Mouse (Mus musculus) splenic B cell, adult 2 months (primary cell): ENCODE results near the gene Nrxn1.

Source experiments
- DNase-seq: peaks from one replicate; pipeline ENCODE4 v3.0.0-alpha.2; 2011; ENCODE audit warnings: low read depth, low spot score
- H3K27me3 ChIP-seq: 2 replicates; pipeline ENCODE4 v1.6.1; 2012; ENCODE audit warnings: mild to moderate bottlenecking, low read length, moderate library complexity, mixed read lengths; ENCODE audit not compliant: control insufficient read depth, poor library complexity, insufficient read depth, severe bottlenecking
- H3K36me3 ChIP-seq: 2 replicates; pipeline ENCODE4 v1.6.1; 2012; ENCODE audit warnings: mild to moderate bottlenecking, low read length, moderate library complexity, mixed read lengths; ENCODE audit not compliant: control insufficient read depth, poor library complexity, insufficient read depth, severe bottlenecking

Gene Nrxn1

DNA sequence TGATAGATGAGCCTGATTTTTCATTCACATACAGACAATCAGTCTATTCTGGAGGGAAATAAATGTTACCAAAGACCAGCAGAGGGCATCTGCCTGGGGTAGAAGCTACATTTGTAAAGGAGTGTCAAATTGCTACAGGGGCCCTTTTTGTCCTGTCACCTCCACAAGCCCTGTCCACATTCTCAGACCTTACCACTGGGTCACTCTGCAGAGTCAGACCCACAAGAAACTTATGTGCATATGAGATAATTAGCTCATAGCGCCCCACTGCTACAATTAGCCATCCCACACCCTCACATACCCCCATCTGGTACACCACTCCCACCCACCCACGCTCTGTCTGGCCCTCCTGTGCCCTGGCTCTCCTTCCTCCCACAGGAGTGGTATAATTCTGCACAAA lies 640.1 kb downstream of the Nrxn1 start:
- DNase-seq, result peak; percentile 5
- no peaks in the 10 kb centered on the region for H3K36me3 ChIP-seq

DNA sequence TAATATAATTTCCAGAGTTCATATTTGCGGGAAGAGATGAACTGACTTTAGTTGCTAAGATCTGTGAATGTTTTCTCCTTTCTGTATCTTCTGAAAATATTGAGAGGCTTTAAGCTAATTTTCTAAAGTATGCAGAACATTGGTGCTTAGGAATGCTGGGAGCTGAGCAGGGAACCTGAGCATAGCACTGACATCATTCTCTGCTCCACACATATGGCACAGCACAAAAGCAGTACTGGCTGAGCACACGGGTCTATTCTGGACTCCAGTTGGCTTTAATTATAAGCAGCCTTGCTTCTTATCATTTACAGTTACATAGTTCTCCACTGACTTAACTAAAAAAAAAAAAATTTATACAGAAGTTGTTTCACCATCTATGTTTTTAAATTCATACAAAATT lies 641.5 kb downstream of the Nrxn1 start:
- H3K27me3 ChIP-seq, result no peaks in the 10 kb centered on the region
- DNase-seq, result no peak
- H3K36me3 ChIP-seq, result no peaks in the 10 kb centered on the region

More for the DNA sequence above, 640.1 kb downstream of the Nrxn1 start:
- no peaks in the 10 kb centered on the region for H3K27me3 ChIP-seq

DNA sequence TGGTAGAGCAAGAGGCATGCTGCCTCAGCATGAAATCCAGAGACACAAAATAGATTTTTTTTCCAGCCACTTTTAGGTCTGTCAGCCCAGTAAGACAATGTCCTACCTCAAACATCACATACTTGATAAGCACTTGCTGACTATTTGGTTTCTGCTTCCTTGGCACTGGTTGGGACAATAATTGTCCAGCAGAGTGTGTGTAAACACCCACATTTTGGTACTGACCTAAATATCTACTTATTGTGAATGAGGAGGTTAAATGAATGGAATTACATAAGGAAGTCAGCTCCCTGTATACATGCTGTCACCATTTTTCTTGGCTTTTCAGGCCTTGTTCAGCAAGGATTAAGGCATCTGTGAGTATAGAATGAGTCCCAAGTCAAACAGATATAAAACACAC lies 649.8 kb downstream of the Nrxn1 start:
- H3K27me3 ChIP-seq, result no peaks in the 10 kb centered on the region
- no peaks in the 10 kb centered on the region for H3K36me3 ChIP-seq
- DNase-seq, result no peak

DNA sequence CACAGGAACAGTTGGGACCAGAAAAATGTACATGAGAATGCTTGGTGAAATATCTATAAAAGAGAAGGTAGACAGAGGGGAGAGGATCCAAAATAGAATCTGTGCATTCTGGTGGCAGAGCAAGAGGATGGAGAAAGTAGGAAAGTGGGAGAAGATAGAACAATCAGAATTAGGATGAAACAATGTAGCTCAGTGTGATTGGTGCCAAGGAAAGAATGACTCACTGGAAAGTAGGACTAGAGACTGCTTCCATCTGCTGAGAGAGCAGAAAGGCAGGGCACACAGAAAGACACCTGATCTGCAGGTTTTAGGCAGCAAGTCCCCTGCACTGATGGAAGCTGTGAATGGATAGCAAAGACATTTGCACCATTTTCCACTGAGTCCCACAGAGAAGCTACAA lies 657.0 kb downstream of the Nrxn1 start:
- DNase-seq, result no peak

DNA sequence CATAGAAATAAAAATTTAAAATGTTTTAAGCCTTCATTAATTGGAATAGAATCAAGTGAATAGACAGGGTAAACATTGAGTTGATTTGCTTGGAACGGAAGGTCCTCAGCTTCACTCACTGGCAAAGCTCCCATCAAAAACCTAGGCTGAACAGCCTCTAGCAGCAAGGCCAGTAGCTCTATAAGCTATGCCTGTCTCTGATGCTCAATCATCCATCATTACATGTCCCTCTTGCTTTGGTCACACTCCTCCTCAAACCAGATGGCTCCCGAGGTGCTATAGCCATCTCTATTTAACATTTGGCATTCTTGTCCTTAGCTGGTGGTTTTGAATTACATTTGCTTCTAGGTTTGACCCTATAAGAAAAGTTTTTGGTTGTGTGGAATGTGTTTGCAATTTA lies 657.5 kb downstream of the Nrxn1 start:
- Histone ChIP-seq H3K27me3 (no peaks in the 10 kb centered on the region), H3K36me3 (no peaks in the 10 kb centered on the region)
- no peak for DNase-seq

More for the DNA sequence above, 657.0 kb downstream of the Nrxn1 start:
- H3K36me3 ChIP-seq, result no peaks in the 10 kb centered on the region
- no peaks in the 10 kb centered on the region for H3K27me3 ChIP-seq

DNA sequence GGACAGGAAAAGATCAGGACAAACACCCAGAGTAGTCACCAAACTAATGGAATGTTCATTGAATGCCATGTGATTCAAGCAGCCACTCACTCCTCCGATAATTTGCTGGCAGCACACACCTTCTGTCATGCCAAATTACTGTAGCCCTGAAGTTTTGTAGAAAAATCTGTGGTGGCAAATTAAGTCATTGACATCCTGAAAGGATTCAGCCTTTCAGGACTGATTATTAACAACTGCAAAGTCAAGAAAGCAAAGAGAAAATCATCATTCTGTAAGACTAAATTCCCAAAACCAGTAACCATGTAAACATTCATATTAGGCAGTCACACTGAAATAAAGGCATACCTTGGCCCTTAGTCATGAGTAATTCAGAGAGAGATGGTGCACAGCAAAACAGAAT lies 662.7 kb downstream of the Nrxn1 start:
- Histone ChIP-seq H3K36me3 (no peaks in the 10 kb centered on the region), H3K27me3 (no peaks in the 10 kb centered on the region)
- DNase-seq, result no peak

DNA sequence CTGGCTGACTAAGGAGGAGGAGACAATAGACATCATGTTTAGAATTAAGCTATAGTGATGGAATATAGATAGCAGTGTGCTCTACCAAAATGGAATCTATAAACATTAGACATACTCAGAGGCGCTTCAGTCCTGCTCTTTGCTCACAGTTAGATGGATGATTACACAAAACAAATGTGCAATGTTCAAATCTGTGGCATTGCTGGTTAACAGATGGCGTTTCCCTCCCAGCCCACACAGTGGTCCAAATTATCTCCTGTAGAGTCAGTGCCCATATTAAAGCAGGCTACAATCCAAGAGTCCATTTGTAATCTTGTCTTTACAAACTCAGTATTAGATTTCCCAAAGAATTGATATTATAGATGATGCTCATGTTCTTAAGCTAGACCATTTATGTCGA lies 666.9 kb downstream of the Nrxn1 start:
- DNase-seq, result no peak
- no peaks in the 10 kb centered on the region for H3K27me3 ChIP-seq
- no peaks in the 10 kb centered on the region for H3K36me3 ChIP-seq

DNA sequence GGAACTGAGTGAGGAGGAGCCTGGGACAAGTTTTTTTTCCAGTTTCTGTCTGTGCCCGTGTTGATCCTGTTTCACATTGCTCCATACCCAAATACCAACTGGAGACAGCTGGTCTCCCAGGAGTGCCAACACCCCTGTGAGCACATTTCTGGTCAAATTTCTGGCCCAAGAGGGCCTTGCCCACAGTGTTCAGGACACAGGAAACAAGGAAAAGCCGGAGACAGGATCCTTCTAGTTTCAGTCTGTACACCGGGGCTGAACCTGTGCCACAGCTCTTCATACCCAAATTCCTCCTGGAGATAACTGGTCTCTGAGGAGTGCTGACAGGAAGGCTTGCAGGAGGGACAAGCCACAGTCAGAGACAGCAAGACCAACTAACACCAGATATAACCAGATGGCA lies 670.3 kb downstream of the Nrxn1 start:
- no peaks in the 10 kb centered on the region for H3K27me3 ChIP-seq
- H3K36me3 ChIP-seq, result no peaks in the 10 kb centered on the region
- no peak for DNase-seq

DNA sequence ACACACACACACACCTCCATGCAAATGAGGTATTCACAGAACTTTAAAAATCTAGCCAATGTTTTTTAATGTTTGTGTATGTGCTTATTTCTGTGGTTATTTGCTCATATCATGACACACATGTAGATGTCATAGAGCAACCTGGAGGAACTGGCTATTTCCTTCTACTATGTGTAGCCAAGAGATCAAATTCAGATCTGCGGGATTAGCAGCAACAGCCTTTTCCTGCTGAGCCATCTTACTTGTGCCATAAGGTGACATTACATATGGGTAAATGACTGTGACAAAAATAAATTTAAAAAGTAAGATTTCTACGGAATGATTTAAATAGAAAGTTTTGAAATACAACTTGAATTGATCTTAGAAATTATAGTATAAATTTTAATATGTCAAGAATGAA lies 672.1 kb downstream of the Nrxn1 start:
- Histone ChIP-seq H3K27me3 (no peaks in the 10 kb centered on the region), H3K36me3 (no peaks in the 10 kb centered on the region)
- DNase-seq, result no peak

DNA sequence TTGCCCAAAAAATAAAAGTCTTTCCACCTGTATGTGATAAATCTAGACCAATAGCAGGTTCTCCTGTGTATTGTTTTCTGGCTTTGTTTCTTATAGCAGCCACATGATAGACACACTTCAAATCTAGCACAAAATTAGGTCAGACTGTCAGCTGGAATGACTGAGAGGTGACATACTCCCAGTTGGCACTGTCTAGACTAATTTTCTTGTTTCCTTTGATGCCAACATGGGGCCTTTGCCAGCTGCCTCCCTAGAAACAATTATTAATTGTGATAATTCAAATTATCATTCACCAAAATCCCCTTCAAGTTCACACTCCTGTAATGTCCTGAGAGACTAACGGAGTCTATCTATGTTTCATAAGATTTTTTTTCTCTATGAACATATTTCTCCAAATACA lies 673.3 kb downstream of the Nrxn1 start:
- no peaks in the 10 kb centered on the region for H3K36me3 ChIP-seq
- DNase-seq, result no peak
- no peaks in the 10 kb centered on the region for H3K27me3 ChIP-seq

DNA sequence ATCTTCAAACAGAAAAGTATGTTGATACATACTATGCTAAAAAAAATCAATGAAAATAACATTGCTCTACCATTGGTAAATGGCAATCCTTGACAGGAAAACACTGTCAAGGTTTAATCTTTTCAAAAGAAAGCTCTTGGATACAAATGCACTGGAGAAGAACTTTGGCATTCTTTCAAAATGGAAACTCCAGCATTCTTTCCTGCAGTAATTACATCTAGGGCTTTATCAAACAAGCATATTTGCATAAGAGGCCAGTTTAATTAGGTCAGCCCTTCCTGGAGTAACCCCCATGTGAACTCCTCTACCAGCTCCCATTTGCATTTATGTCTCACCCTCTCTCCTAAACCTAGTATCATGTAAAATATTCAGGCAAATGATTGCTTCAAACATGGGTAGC lies 696.5 kb downstream of the Nrxn1 start:
- no peaks in the 10 kb centered on the region for H3K27me3 ChIP-seq
- no peaks in the 10 kb centered on the region for H3K36me3 ChIP-seq
- no peak for DNase-seq

DNA sequence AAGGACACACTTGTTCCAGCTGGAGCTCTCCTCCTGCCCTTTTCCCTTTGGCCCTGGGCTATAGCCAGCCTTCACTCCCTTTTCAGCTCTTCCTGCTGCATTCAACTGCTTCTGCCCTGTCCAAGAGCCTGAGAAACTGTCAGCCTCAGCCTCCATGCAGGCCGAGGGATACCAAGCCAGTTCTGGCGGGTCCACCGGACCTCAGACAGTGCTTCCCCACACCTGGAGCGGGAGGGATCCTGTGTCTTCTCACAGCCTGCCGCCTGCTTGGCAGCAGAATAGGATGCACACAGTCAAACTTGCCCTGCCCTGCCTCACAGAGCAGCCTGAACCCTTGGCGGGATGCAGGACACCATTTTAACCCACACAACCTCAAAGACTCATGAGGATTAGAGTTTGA lies 698.3 kb downstream of the Nrxn1 start:
- no peak for DNase-seq
- H3K36me3 ChIP-seq, result no peaks in the 10 kb centered on the region

DNA sequence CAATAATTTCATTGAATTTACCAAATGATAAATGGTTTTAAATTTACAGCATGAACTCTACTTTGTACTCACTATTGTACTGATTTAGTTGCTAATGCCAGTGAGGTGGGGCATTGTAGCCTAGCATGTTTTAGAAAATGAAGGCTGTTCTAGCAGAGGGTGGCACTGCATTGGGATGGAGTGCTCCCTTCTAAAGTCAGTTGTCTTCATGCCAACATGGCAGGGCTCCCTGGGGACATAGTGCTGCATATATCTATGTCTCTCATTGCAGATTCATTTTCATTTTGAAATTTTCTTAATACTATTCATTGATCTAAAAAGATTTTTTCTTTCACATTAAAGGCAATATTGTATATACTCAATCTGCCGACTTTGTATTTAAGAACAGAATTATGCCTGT lies 700.1 kb downstream of the Nrxn1 start:
- Histone ChIP-seq H3K36me3 (no peaks in the 10 kb centered on the region), H3K27me3 (no peaks in the 10 kb centered on the region)
- DNase-seq, result no peak

More for the DNA sequence above, 698.3 kb downstream of the Nrxn1 start:
- no peaks in the 10 kb centered on the region for H3K27me3 ChIP-seq

DNA sequence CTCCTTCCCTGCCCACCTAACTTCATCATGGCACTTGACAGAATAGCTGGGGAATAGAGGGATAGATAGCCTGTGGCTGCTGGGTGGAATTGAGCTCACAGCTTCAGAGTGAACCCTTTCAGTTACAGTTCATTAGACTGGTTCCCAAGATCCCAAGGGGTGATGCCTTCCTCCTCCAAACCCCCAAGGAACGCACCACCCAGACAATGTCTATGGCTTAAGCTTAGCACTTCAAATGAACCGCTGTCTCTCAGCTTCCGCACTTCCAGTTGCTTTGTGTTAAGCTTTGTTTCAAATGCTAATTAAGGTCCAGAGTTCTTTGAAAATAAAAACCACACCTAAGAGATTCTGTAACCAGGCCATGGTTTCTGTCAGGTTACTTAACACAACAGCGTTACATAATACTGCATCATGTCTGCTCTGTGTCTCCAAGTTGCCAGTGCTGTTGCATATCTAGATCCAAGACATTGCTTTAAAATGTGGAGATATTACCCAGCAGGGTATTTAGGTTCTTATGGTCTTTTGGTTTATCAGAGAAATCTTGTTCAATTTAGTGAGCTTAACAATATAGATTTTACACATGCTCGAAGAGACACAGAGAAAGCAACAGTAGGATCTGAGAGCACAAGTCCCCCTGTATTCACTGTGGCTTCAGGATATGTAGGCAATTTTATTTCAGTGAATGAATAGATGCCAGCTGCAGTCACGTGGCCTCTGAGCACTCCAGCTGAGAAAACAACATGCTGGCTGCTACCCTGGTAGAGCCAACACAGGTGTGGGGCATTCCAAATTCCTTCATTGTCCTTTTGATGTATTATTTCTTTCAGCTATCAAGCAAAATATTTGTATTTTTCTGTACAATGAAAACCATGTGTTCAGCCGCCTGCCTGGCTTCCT lies 702.3 kb downstream of the Nrxn1 start:
- DNase-seq, result no peak
- Histone ChIP-seq H3K27me3 (no peaks in the 10 kb centered on the region), H3K36me3 (no peaks in the 10 kb centered on the region)

DNA sequence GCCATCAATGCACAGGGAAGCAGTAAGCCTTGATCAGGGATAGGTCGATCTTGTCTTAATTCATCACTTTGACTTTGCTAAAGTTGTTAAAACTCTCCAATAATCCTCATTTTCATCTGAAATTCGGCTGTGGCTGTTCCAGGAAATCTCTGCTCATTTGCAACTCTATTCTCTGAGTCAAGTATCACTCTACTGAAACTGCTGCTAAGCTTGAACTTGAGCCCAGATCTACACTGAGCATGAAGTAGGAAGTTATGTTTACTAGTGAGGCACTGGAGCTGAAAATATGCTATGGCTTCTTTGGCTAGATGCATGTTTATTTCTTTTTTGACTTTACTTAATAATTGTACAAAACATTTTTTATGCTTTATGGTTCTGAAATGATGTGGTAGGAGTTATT lies 708.0 kb downstream of the Nrxn1 start:
- no peak for DNase-seq
- no peaks in the 10 kb centered on the region for H3K36me3 ChIP-seq
- H3K27me3 ChIP-seq, result no peaks in the 10 kb centered on the region
